Mouse (Mus musculus) limb, embryonic 13.5 days (tissue): ENCODE measurements at regions not wholly inside any gene's neighbourhood (a gene's known extent, or its start where the extent isn't known, plus 50 kb on each side); places are given as distances from the start of the nearest gene placed in this dataset.

Experiments
- ATAC-seq: fragments of 200-750 bp; cut with Nextera tagmentation; 2 replicates; pipeline ENCODE4 v1.8.0; 2017; ENCODE audit warnings: low read depth, moderate number of reproducible peaks, moderate TSS enrichment; ENCODE audit not compliant: low FRiP score
- H3K27ac ChIP-seq: fragments of 300-500 bp; sonication (generic); 2 replicates; pipeline ENCODE4 v1.5.1; 2015; ENCODE audit warnings: inconsistent platforms, mild to moderate bottlenecking, moderate library complexity
- H3K27me3 ChIP-seq: fragments of 300-500 bp; sonication (generic); 2 replicates; pipeline ENCODE4 v1.6.1; 2015; ENCODE audit warnings: mild to moderate bottlenecking, inconsistent platforms
- H3K36me3 ChIP-seq: fragments of 300-500 bp; sonication (generic); 2 replicates; pipeline ENCODE4 v1.6.1; 2015; ENCODE audit warnings: inconsistent platforms, mild to moderate bottlenecking, moderate library complexity
- H3K4me1 ChIP-seq: fragments of 300-500 bp; sonication (generic); 2 replicates; pipeline ENCODE4 v1.6.1; 2015; ENCODE audit warnings: inconsistent platforms
- H3K4me2 ChIP-seq: fragments of 300-500 bp; sonication (generic); replicated peaks from 2 replicates; pipeline ENCODE4 v1.6.1; 2015; ENCODE audit warnings: inconsistent platforms, mild to moderate bottlenecking, moderate library complexity
- H3K4me3 ChIP-seq: fragments of 300-500 bp; sonication (generic); 2 replicates; pipeline ENCODE4 v1.5.1; 2015; ENCODE audit warnings: moderate library complexity, mild to moderate bottlenecking, inconsistent platforms
- H3K9ac ChIP-seq: fragments of 300-500 bp; sonication (generic); 2 replicates; pipeline ENCODE4 v1.6.1; 2015; ENCODE audit warnings: mild to moderate bottlenecking, inconsistent platforms
- H3K9me3 ChIP-seq: fragments of 300-500 bp; sonication (generic); 2 replicates; pipeline ENCODE4 v1.6.1; 2016; ENCODE audit warnings: inconsistent platforms
- WGBS: fragments of 180-500 bp; shearing (Covaris S2); methylation state at CpG from one replicate; pipeline ENCODE4 v1.1.7; 2015; 5-methylcytosine and 5-hydroxymethylcytosine counted together

DNA sequence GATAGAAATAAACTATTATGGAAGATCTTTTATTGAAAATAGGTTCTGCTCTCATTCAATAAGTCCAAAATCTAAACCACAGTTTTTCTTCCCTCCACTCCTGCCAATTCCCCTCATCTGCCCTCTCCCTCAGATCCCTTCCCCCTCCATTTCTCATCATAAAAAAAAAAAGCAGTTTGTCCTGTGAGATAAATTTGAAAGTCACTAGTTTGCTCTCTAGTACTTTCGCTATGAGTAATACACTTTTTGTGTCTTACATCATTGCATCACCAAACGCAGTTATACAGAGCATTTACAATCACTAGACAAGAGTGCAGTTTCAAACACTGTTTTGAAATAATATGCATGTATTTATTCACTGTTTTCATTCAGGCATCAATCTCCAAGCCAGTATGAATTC lies 980.5 kb downstream of the Galc start:
- H3K27me3 ChIP-seq, result no peaks in the 10 kb centered on the region
- H3K27ac ChIP-seq, result no peak overlapping the region
- no peaks in the 10 kb centered on the region for H3K36me3 ChIP-seq
- no peaks in the 10 kb centered on the region for H3K4me1 ChIP-seq
- no peak overlapping the region for H3K4me2 ChIP-seq
- no peak overlapping the region for H3K4me3 ChIP-seq
- ATAC-seq, result no peak
- 87% methylated on average over 2 of the region's 2 CpGs for WGBS
- H3K9me3 ChIP-seq, result no peaks in the 10 kb centered on the region
- no peak overlapping the region for H3K9ac ChIP-seq

DNA sequence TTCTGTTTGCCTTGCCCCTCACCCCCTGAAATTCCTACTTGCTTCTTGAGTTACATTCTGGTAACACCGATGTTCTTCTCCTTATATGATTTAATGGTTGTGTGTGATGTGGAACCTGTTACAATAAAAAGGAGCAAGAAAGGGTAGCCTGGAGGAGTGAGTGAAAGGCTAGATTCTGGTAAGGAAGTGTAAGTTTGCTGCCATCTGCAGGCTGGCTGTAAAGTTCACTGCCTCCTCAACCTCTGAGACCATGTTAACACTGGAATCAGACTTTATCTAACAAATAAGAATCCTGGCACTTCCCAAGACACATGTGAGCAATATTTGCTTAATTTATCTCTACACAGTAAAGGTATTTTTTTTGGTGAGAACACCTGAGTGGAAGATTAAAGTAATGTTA lies 980.9 kb downstream of the Galc start:
- WGBS, result 22% methylated on average over 1 of the region's 1 CpGs
- Histone ChIP-seq H3K4me2 (no peak overlapping the region), H3K9ac (no peak overlapping the region), H3K9me3 (no peaks in the 10 kb centered on the region), H3K4me3 (no peak overlapping the region), H3K4me1 (no peaks in the 10 kb centered on the region), H3K27me3 (no peaks in the 10 kb centered on the region), H3K36me3 (no peaks in the 10 kb centered on the region), H3K27ac (no peak overlapping the region)
- ATAC-seq, result no peak
